Mouse (Mus musculus): Measurements from ENCODE around the gene Akap10.

DNA sequence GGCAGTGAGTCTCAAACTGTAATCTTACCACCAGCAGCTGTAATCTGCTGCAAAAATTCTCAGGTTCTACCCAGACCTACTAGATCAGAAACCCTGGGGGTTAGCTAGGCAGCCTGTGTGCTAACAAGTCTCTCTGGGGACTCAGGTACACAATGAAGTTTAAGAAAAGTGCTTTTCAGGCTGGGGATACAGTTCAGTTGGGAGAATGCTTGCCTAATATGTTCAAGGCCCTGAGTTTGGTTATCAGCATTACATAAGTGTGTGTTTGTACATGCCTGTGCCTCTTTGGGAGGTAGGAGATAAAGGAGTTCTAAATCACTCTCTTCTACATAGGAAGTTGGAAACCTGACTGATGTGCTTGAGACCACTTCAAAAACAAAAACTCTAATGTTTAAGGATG lies 63.2 kb downstream of the Akap10 start:
- no peak for TF ChIP-seq CTCF (IDR thresholded peaks at IDR 0.05 in 2 of 3, conservative IDR thresholded peaks at IDR 0.05 in 1 of 3; ENCODE audit: control insufficient read depth in 1 of 3, insufficient read depth in 1 of 3, low read depth in 2 of 3, low read length in 3 of 3, poor library complexity in 1 of 3, severe bottlenecking in 1 of 3)
- no peak for TF ChIP-seq MAFK (IDR thresholded peaks at IDR 0.05; ENCODE audit: borderline replicate concordance, low read depth, low read length)
- no peak for TF ChIP-seq NRF1 (IDR thresholded peaks at IDR 0.05; ENCODE audit: insufficient read depth, low read depth, low read length, poor library complexity, severe bottlenecking)

All from MEL (cell line).